Mouse (Mus musculus) c-Kit-positive CD71-negative TER-119-negative erythroid progenitor cells, embryonic 14.5 days (primary cell): ENCODE results near the gene Tead1.

ENCODE experiments used
- DNase-seq: peaks from one replicate; pipeline ENCODE4 v3.0.0-alpha.2; 2013; ENCODE audit warnings: low read depth

Gene Tead1

GRCm38 (mm10) chr7:112819833-112820232 is 140.7 kb downstream of the Tead1 start:
- no peak for DNase-seq

GRCm38 (mm10) chr7:112822879-112823278 is 143.8 kb downstream of the Tead1 start:
- DNase-seq: no peak

GRCm38 (mm10) chr7:112823621-112824020 is 144.5 kb downstream of the Tead1 start:
- peak; percentile 12 for DNase-seq

- no peak for DNase-seq
These were observed 146.2 kb downstream of the Tead1 start for GRCm38 (mm10) chr7:112825339-112825781.

GRCm38 (mm10) chr7:112826114-112826911 is 147.2 kb downstream of the Tead1 start:
- DNase-seq: no peak

GRCm38 (mm10) chr7:112828016-112828695 is 149.0 kb downstream of the Tead1 start:
- no peak for DNase-seq

GRCm38 (mm10) chr7:112828696-112829022 is 149.5 kb downstream of the Tead1 start:
- DNase-seq: no peak

- no peak for DNase-seq
These were observed 151.8 kb downstream of the Tead1 start for GRCm38 (mm10) chr7:112830946-112831345.

GRCm38 (mm10) chr7:112831446-112831845 is 152.3 kb downstream of the Tead1 start:
- no peak for DNase-seq

GRCm38 (mm10) chr7:112833132-112833531 is 154.0 kb downstream of the Tead1 start:
- DNase-seq: no peak

- DNase-seq: no peak
These were observed 157.0 kb downstream of the Tead1 start for GRCm38 (mm10) chr7:112836076-112836475.

GRCm38 (mm10) chr7:112838131-112838530 is 159.0 kb downstream of the Tead1 start:
- no peak for DNase-seq

GRCm38 (mm10) chr7:112840351-112840750 is 161.2 kb downstream of the Tead1 start:
- DNase-seq: no peak

GRCm38 (mm10) chr7:112840890-112841289 is 161.8 kb downstream of the Tead1 start:
- no peak for DNase-seq

- DNase-seq: no peak
These were observed 162.4 kb downstream of the Tead1 start for GRCm38 (mm10) chr7:112841484-112841883.

GRCm38 (mm10) chr7:112841886-112842285 is 162.8 kb downstream of the Tead1 start:
- DNase-seq: no peak

- DNase-seq: no peak
These were observed 172.2 kb downstream of the Tead1 start for GRCm38 (mm10) chr7:112851281-112851744.

GRCm38 (mm10) chr7:112852149-112852839 is 173.2 kb downstream of the Tead1 start:
- DNase-seq: no peak

GRCm38 (mm10) chr7:112853857-112854256 is 174.7 kb downstream of the Tead1 start:
- no peak for DNase-seq

- no peak for DNase-seq
These were observed 175.4 kb downstream of the Tead1 start for GRCm38 (mm10) chr7:112854516-112854915.

GRCm38 (mm10) chr7:112855419-112855818 is 176.3 kb downstream of the Tead1 start:
- DNase-seq: no peak

GRCm38 (mm10) chr7:112856121-112856571 is 177.0 kb downstream of the Tead1 start:
- DNase-seq: no peak

- DNase-seq: no peak
These were observed 177.5 kb downstream of the Tead1 start for GRCm38 (mm10) chr7:112856583-112856982.
